Mouse (Mus musculus) MEL (cell line): ENCODE results near the gene Cald1. TPM values are rescaled to one million over a fixed set of nuclear protein-coding genes. Genes with fewer than 3 reads are reported as not detected.

ENCODE experiments used
- DNase-seq: peaks from one replicate; pipeline ENCODE4 v3.0.0; 2011; ENCODE audit warnings: low read depth, low spot score
- H3K27ac ChIP-seq: 2 replicates; pipeline ENCODE4 v1.5.1; 2012; ENCODE audit warnings: low read depth, mild to moderate bottlenecking, control low read depth, low read length, moderate library complexity; ENCODE audit not compliant: control insufficient read depth
- H3K27me3 ChIP-seq, 2 experiments: fragments of 150-350 bp in 1 of 2; sonication (generic) in 1 of 2; 2 replicates each; pipeline ENCODE4 v1.6.1; 2012; ENCODE audit warnings: low read length in 2 of 2, mild to moderate bottlenecking in 2 of 2, improper control_type of control experiment in 1 of 2, moderate library complexity in 1 of 2; ENCODE audit not compliant: insufficient read depth in 2 of 2, control insufficient read depth in 1 of 2
- H3K36me3 ChIP-seq, 2 experiments: 2 replicates each; pipeline ENCODE4 v1.6.1; 2012 to 2014; ENCODE audit warnings: low read length in 2 of 2, improper control_type of control experiment in 1 of 2, inconsistent platforms in 1 of 2, mild to moderate bottlenecking in 1 of 2; ENCODE audit not compliant: insufficient read depth in 2 of 2, control insufficient read depth in 1 of 2
- H3K4me1 ChIP-seq, 2 experiments: fragments of 150-350 bp in 1 of 2; sonication (generic) in 1 of 2; 2 replicates each; pipeline ENCODE4 v1.6.1; 2012; ENCODE audit warnings: low read length in 2 of 2, improper control_type of control experiment in 1 of 2, mild to moderate bottlenecking in 1 of 2; ENCODE audit not compliant: insufficient read depth in 2 of 2, control insufficient read depth in 1 of 2
- H3K4me3 ChIP-seq, 2 experiments: fragments of 150-350 bp in 1 of 2; sonication (generic) in 1 of 2; 2 replicates each; pipeline ENCODE4 v1.5.1; 2012; ENCODE audit warnings: low read depth in 2 of 2, low read length in 2 of 2, mild to moderate bottlenecking in 2 of 2, moderate library complexity in 2 of 2, control low read depth in 1 of 2, improper control_type of control experiment in 1 of 2; ENCODE audit not compliant: control insufficient read depth in 1 of 2, insufficient read depth in 1 of 2
- H3K79me2 ChIP-seq: 2 replicates; pipeline ENCODE4 v1.6.1; 2012; ENCODE audit warnings: mild to moderate bottlenecking, low read length, moderate library complexity; ENCODE audit not compliant: control insufficient read depth, poor library complexity, insufficient read depth
- H3K9ac ChIP-seq: 2 replicates; pipeline ENCODE4 v1.6.1; 2012; ENCODE audit warnings: low read depth, mild to moderate bottlenecking, control low read depth, low read length, moderate library complexity; ENCODE audit not compliant: control insufficient read depth, poor library complexity, severe bottlenecking
- H3K9me3 ChIP-seq: fragments of 150-350 bp; sonication (generic); replicated peaks from 2 replicates; pipeline ENCODE4 v1.6.1; 2012; ENCODE audit warnings: mild to moderate bottlenecking, low read length, improper control_type of control experiment, moderate library complexity; ENCODE audit not compliant: insufficient read depth
- CHD1 ChIP-seq: IDR thresholded peaks from 2 replicates; pipeline ENCODE4 v1.6.1; 2012; ENCODE audit warnings: low read depth, mild to moderate bottlenecking, inconsistent platforms, low read length, improper control_type of control experiment
- ETS1 ChIP-seq: IDR thresholded peaks from 2 replicates; pipeline ENCODE4 v1.6.1; 2012; ENCODE audit warnings: low read depth, mild to moderate bottlenecking, inconsistent platforms, low read length, improper control_type of control experiment, moderate library complexity
- GATA1 ChIP-seq: IDR thresholded peaks from 2 replicates; pipeline ENCODE4 v1.6.1; 2011; ENCODE audit warnings: low read depth, low read length, improper control_type of control experiment
- JUND ChIP-seq: IDR thresholded peaks from 2 replicates; pipeline ENCODE4 v1.6.1; 2011; ENCODE audit warnings: low read depth, mild to moderate bottlenecking, improper control_type of control experiment, low read length
- KAT2A ChIP-seq: conservative IDR thresholded peaks from 2 replicates; pipeline ENCODE4 v1.6.1; 2012; ENCODE audit warnings: low read depth, low read length, improper control_type of control experiment, inconsistent platforms
- MAFK ChIP-seq: IDR thresholded peaks from 2 replicates; pipeline ENCODE4 v1.6.1; 2011; ENCODE audit warnings: low read depth, mild to moderate bottlenecking, low read length, improper control_type of control experiment, borderline replicate concordance
- MAZ ChIP-seq: IDR thresholded peaks from 2 replicates; pipeline ENCODE4 v1.6.1; 2012; ENCODE audit warnings: low read depth, mild to moderate bottlenecking, inconsistent platforms, low read length, improper control_type of control experiment
- MYB ChIP-seq: IDR thresholded peaks from 2 replicates; pipeline ENCODE4 v1.6.1; 2011; ENCODE audit warnings: mild to moderate bottlenecking, low read depth, low read length, improper control_type of control experiment
- POLR2A ChIP-seq, 2 experiments: IDR thresholded peaks; 2 replicates each; pipeline ENCODE4 v1.6.1; 2011 to 2012; ENCODE audit warnings: low read length in 2 of 2, mild to moderate bottlenecking in 2 of 2, control low read depth in 1 of 2, improper control_type of control experiment in 1 of 2, low read depth in 1 of 2, moderate library complexity in 1 of 2; ENCODE audit not compliant: control insufficient read depth in 1 of 2, insufficient read depth in 1 of 2, poor library complexity in 1 of 2
- POLR2AphosphoS2 ChIP-seq: IDR thresholded peaks from 2 replicates; pipeline ENCODE4 v1.6.1; 2011; ENCODE audit warnings: low read length, improper control_type of control experiment
- POLR2AphosphoS5 ChIP-seq: IDR thresholded peaks from 2 replicates; pipeline ENCODE4 v1.6.1; 2012; ENCODE audit warnings: low read depth, borderline replicate concordance, mild to moderate bottlenecking, inconsistent platforms, low read length, moderate library complexity, mixed read lengths
- RAD21 ChIP-seq: IDR thresholded peaks from 2 replicates; pipeline ENCODE4 v1.6.1; 2011; ENCODE audit warnings: mild to moderate bottlenecking, low read depth, low read length, improper control_type of control experiment
- SIN3A ChIP-seq: IDR thresholded peaks from 2 replicates; pipeline ENCODE4 v1.6.1; 2012; ENCODE audit warnings: low read length, improper control_type of control experiment, inconsistent platforms
- SMC3 ChIP-seq: IDR thresholded peaks from 2 replicates; pipeline ENCODE4 v1.6.1; 2011; ENCODE audit warnings: low read depth, low read length, improper control_type of control experiment
- TAL1 ChIP-seq: IDR thresholded peaks from 2 replicates; pipeline ENCODE4 v1.6.1; 2012; ENCODE audit warnings: mild to moderate bottlenecking, inconsistent platforms, low read length, moderate library complexity, mixed read lengths
- TCF12 ChIP-seq: IDR thresholded peaks from 2 replicates; pipeline ENCODE4 v1.6.1; 2014; ENCODE audit warnings: low read depth, mild to moderate bottlenecking, inconsistent platforms, low read length, improper control_type of control experiment, moderate library complexity
- polyA plus RNA-seq, 2 experiments: library from polyadenylated mRNA; stranded (reverse) in 1 of 2; unstranded in 1 of 2; fragments of >175 nt in 1 of 2; fragments of >200 nt in 1 of 2; gene quantifications; 2 replicates each; pipeline versions ENCODE4 v1.2.1 to v1.2.4; 2012; ENCODE audit warnings: low replicate concordance in 2 of 2, low read depth in 1 of 2; ENCODE audit not compliant: insufficient read length in 2 of 2, insufficient read depth in 1 of 2, missing spikeins in 1 of 2
- total RNA-seq: library from RNA; depleted of rRNA; stranded (reverse); fragments of 300-350 nt; gene quantifications from 2 replicates; pipeline ENCODE4 v1.2.3, GENCODE M21; 2012

The Cald1 gene
- total and polyA plus RNA-seq, 3 experiments, result not detected

DNA sequence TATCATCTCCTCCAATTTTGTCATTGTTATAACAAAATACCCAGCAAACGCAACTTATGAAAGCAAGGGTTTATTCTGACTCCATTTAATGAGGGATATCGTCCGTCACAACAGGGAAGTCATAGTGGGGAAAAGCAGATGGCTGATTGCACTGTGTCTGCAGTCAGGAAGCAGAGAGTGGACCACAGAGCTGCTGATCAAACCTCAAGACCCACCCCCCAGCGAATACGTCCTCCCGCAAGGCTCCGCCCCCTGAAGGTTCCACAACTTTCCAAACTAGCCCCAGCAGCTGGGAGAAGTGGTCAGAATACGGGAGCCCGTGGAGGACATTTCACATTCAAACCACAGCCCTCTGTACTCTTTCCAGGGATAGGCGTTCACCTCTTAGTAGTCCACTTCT is 76.6 kb downstream of the Cald1 start:
- TF ChIP-seq POLR2A (IDR thresholded peaks at IDR 0.05; ENCODE audit: control insufficient read depth in 1 of 2, insufficient read depth in 1 of 2, low read depth in 1 of 2, low read length in 2 of 2, poor library complexity in 1 of 2), result no peak
- no peak for TF ChIP-seq SMC3
- no peak for TF ChIP-seq JUND
- TF ChIP-seq SIN3A, result no peak
- no peak for TF ChIP-seq TCF12
- no peak for TF ChIP-seq ETS1
- no peak for TF ChIP-seq CHD1
- TF ChIP-seq RAD21, result no peak
- no peak overlapping the region for H3K9ac ChIP-seq
- no peaks in the 10 kb centered on the region for H3K9me3 ChIP-seq
- H3K4me1 ChIP-seq, result 0 out of 4 replicates have a peak, but pooled peaks cover 0 to 2% of the 10 kb centered on the region in 2 experiments
- no peak overlapping the region for H3K27ac ChIP-seq
- H3K36me3 ChIP-seq, result no peaks in the 10 kb centered on the region
- H3K79me2 ChIP-seq, result no peaks in the 10 kb centered on the region
- H3K27me3 ChIP-seq, result peaks cover 0 to 1% of the 10 kb centered on the region in 2 experiments; a peak in 2 of 4 replicates
- H3K4me3 ChIP-seq, result peak overlapping the region in 1 of 2 experiments; percentile 8; a peak in 1 of 4 replicates
- peak; percentile 61 for DNase-seq

DNA sequence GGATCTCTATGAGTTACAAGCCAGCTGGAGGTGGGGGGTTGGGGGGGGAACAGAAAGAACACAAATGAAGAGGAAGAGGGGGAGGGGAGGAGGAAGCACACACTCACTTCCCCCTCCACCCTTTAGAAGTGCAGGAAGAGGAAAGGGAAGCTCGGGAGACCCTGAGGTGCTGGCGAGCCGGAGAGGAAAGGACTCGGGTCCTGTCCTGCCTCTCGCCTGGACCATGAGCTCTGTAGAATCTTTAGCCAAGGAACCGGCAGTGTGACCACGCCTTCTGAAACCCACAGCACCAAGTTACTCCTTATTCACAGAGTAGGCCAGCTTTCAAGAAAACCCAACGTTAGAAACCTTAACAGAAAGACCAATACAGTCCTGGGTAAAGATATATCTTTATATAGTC is 83.8 kb downstream of the Cald1 start:
- H3K79me2 ChIP-seq, result no peaks in the 10 kb centered on the region
- DNase-seq, result no peak
- no peaks in the 10 kb centered on the region for H3K36me3 ChIP-seq
- H3K4me3 ChIP-seq, result no peak overlapping the region
- H3K9me3 ChIP-seq, result no peaks in the 10 kb centered on the region
- no peak overlapping the region for H3K27ac ChIP-seq
- TF ChIP-seq MAFK, result no peak
- no peak overlapping the region for H3K9ac ChIP-seq
- H3K4me1 ChIP-seq, result no peaks in the 10 kb centered on the region
- H3K27me3 ChIP-seq, result peaks cover 2 to 7% of the 10 kb centered on the region in 2 experiments; a peak in 3 of 4 replicates

DNA sequence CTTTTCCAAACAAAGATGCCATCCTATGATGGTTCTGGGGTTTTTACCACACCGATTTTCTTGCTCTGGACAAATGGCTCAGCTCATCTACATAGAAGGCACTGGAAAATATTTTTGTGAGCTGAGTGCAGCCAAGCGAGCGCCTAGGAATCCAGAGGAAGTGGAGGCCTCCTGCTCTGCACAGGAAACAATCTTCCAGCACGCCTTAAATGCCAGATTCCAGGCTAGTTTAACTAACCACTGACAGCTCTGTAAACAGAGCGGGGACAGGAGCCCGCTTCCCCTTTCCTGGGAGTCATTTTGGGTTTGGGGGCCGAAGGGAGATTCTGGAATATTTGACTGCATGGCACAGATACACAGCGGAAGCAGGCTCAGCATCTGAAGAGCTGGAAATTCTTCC is 86.6 kb downstream of the Cald1 start:
- no peaks in the 10 kb centered on the region for H3K79me2 ChIP-seq
- no peak overlapping the region for H3K27ac ChIP-seq
- H3K9me3 ChIP-seq, result no peaks in the 10 kb centered on the region
- H3K4me1 ChIP-seq, result no peaks in the 10 kb centered on the region
- no peak for DNase-seq
- H3K9ac ChIP-seq, result no peak overlapping the region
- H3K27me3 ChIP-seq, result peaks cover 2 to 8% of the 10 kb centered on the region in 2 experiments; a peak in 3 of 4 replicates
- TF ChIP-seq POLR2AphosphoS2 (no peak), TAL1 (no peak), KAT2A (no peak), POLR2A (IDR thresholded peaks at IDR 0.05; ENCODE audit: control insufficient read depth in 1 of 2, insufficient read depth in 1 of 2, low read depth in 1 of 2, low read length in 2 of 2, poor library complexity in 1 of 2) (no peak), GATA1 (no peak), RAD21 (no peak), POLR2AphosphoS5 (no peak), MYB (no peak), MAZ (no peak)
- no peak overlapping the region for H3K4me3 ChIP-seq
- no peaks in the 10 kb centered on the region for H3K36me3 ChIP-seq
